ENCODE assay signal across 31 mouse cellular contexts in genomic region chr11:121670926-121671325, GRCm38 (mm10).
"Had no signal": no experiment of that assay in that cellular context is flagged by ENCODE, and none has a peak within 500 bp of the region (broad histone marks: within the 10 kb centered on the region; RNA-seq: fewer than 3 reads in every experiment).

No protein-coding gene starts in this region.

- ATAC-seq: liver, embryonic 12.5 days; liver, postnatal 0 days; lung, postnatal 0 days; midbrain, embryonic 13.5 days; midbrain, embryonic 15.5 days had no signal

- H3K9ac ChIP-seq: limb, embryonic 12.5 days; limb, embryonic 13.5 days; limb, embryonic 15.5 days; liver, embryonic 12.5 days; liver, embryonic 13.5 days; liver, embryonic 14.5 days; liver, embryonic 15.5 days; liver, postnatal 0 days; lung, embryonic 14.5 days; lung, embryonic 15.5 days; midbrain, embryonic 12.5 days; midbrain, embryonic 13.5 days; midbrain, embryonic 15.5 days; neural tube, embryonic 12.5 days; neural tube, embryonic 13.5 days had no signal

- H3K27me3 ChIP-seq: limb, embryonic 12.5 days; limb, embryonic 13.5 days; limb, embryonic 15.5 days; liver, embryonic 12.5 days; liver, embryonic 13.5 days; liver, embryonic 15.5 days; lung, embryonic 15.5 days; megakaryocyte, embryonic 14.5 days; midbrain, embryonic 12.5 days; midbrain, embryonic 13.5 days; midbrain, embryonic 15.5 days; neural tube, embryonic 12.5 days; neural tube, embryonic 13.5 days had no signal

- DNase-seq: left cerebral cortex, postnatal 4 days; liver; liver, embryonic 13.5 days; liver, postnatal 0 days; lung, adult 18-20 months; lung, adult 2 months; lung, embryonic 14.5 days; lung, postnatal 10 days; lung, postnatal 14 days; lung, postnatal 36 days; lung, postnatal 4 days; midbrain, embryonic 14.5 days had no signal

- H3K9me3 ChIP-seq: limb, embryonic 10.5 days; limb, embryonic 15.5 days; liver, embryonic 12.5 days; liver, embryonic 13.5 days; liver, embryonic 15.5 days; lung, embryonic 15.5 days; midbrain, embryonic 12.5 days; midbrain, embryonic 13.5 days; midbrain, embryonic 15.5 days; neural tube, embryonic 12.5 days; neural tube, embryonic 13.5 days had no signal

- H3K36me3 ChIP-seq: liver, embryonic 15.5 days; lung, embryonic 15.5 days; midbrain, embryonic 15.5 days; neural tube, embryonic 13.5 days had no signal

- H3K4me2 ChIP-seq: limb, embryonic 12.5 days; limb, embryonic 13.5 days; limb, embryonic 15.5 days; liver, embryonic 11.5 days; liver, embryonic 12.5 days; liver, embryonic 13.5 days; liver, embryonic 15.5 days; lung, embryonic 14.5 days; lung, embryonic 15.5 days; midbrain, embryonic 12.5 days; midbrain, embryonic 13.5 days; midbrain, embryonic 15.5 days; neural tube, embryonic 12.5 days; neural tube, embryonic 13.5 days had no signal

- H3K4me3 ChIP-seq: limb, embryonic 10.5 days; limb, embryonic 12.5 days; limb, embryonic 13.5 days; limb, embryonic 15.5 days; liver, embryonic 12.5 days; liver, embryonic 13.5 days; liver, embryonic 15.5 days; lung, embryonic 15.5 days; megakaryocyte, embryonic 14.5 days; midbrain, embryonic 10.5 days; midbrain, embryonic 12.5 days; midbrain, embryonic 13.5 days; midbrain, embryonic 15.5 days; myocyte; neural tube, embryonic 12.5 days; neural tube, embryonic 13.5 days had no signal

- H3K27ac ChIP-seq: limb, embryonic 10.5 days; limb, embryonic 12.5 days; limb, embryonic 13.5 days; limb, embryonic 15.5 days; liver, embryonic 12.5 days; liver, embryonic 13.5 days; liver, embryonic 14.5 days; liver, embryonic 15.5 days; lung, embryonic 15.5 days; macrophage; midbrain, embryonic 10.5 days; midbrain, embryonic 12.5 days; midbrain, embryonic 13.5 days; midbrain, embryonic 15.5 days; neural tube, embryonic 12.5 days; neural tube, embryonic 13.5 days had no signal
